Mouse (Mus musculus) spleen, postnatal 36 days (tissue): ENCODE measurements around the gene Slk.
A peak's percentile ranks its signal among the peaks of the same experiment; 100 is the strongest.
"Not testable (repeated sequence)": the region's sequence is repeated elsewhere in the genome, so short reads cannot be mapped to it uniquely, and the experiment has no call there.

Source experiments
- DNase-seq, 2 experiments: peaks; one replicate each; pipeline ENCODE4 v3.0.0; 2022; ENCODE audit warnings: low spot score in 2 of 2, mixed read lengths in 1 of 2

Gene Slk

DNA sequence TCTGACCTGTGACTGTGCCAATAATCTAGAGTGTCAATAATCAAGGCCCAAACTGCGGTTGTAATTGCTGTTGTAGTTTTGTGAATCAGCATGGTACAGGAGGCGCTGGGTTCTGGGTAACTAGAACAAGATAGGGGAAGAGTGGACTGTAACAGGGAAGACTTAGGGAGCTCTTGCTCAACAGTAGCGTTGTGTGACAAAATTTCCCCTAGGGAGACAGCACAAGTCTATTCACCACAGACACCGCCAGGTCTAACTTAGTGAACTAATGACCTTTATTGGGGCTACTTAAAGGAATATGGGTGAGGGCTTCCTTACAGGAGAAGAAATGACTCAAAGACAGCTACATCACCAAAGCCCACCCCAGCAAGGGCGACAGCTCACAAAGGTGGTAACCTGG, 9.4 kb upstream of the Slk start:
- no peak for DNase-seq

DNA sequence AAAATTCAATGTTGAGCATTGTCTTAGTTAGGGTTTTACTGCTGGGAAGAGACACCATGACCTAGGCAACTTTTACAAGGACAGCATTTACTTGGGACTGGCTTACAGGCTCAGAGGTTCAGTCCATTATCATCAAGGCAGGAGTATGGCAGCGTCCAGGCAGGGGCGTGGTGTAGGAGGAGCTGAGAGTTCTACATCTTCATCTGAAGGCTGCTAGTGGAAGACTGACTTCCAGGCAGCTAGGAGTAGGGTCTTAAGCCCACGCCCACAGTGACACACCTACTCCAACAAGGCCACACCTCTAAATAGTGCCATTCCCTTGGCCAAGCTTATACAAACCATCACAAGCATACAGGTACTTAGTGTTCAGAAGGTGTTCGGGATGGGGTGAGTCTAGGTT, 7.5 kb upstream of the Slk start:
- not testable (repeated sequence) for DNase-seq

DNA sequence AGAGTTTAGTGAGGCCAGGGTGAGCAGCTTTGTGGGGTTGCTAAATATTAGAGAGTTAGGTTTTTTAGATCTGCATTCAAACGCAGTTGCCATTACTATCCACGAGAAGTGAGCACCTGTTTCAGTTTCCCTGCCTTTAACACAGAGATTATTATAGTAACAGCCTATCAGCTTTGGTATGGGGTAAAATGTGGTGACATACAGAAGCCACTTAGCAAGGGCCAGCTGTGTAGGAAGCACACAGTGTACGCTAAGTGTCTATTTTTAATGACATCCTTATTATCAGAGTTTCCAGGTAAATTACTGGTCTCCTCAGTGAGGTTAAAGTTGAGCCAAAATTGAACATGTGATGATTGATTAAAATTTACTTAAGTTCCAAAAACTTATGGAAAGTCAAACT, 5.8 kb upstream of the Slk start:
- DNase-seq = no peak

DNA sequence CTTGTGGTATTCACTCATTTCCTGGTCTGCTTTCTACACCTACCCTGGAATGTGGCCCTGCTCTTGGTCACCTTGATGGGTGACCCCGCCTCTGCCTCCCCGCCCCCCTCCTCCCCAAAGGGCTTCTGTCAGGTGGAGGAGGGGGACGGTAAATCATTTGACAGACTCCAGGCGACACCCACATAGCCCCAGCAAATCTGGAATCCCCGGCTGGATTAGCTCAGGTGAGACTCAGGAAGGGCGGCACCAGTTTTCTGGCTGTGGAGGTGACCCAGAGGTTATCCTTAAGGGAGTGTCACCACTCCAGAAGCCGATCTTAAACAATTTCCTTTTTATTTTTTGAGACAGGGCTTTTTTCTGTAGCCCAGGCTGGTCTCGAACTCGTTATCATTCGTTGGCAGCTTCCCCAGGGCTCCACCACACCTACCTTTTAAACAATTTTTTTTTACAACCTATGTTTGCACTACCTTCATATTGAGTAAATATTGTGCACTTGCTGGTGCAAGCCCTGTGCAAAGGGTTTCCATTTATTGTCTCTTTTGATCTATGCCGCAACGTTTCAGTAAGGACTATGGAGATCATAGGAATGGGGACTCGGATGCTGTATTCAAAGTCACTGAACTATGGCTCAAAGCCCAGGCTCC, 775 bp upstream of the Slk start:
- DNase-seq = no peak

DNA sequence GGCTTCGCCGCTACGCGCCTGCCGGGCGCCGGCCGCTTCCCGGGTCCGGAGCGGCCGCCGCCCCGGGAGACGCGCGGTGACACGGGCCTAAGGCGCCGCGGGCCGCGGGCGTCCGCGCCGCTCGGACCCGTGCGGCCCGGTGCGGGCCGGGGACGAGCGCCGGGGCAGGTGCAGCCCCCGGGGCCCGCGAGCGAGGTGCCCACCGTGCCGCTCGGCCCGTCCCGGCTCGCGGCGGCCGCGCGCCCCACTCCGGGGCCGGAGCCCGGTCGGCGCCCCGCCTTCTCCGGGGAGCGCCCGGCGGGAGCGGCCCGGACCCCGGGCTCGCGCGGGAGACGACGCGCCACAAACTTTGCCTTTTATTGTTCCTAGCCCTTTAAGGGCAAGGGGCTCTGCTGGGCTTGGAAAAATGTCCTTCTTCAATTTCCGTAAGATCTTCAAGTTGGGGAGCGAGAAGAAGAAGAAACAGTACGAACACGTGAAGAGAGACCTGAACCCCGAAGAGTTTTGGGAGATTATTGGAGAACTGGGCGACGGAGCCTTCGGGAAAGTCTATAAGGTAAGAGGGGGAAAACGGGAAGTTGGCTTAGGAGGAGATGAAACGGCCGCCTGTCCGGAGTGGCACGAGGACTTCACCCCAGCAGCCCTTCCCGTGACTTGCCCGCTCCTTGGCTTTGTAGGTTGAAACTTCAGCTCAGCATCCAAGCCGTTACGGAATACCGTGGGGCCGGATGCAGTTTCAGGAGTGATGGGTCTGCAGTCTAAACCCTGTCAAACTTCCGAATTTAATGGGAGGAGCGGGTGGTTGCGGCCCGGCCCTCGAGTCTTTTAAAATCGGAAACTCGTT, 532 bp downstream of the Slk start:
- DNase-seq = peak; percentile 7 to 17

DNA sequence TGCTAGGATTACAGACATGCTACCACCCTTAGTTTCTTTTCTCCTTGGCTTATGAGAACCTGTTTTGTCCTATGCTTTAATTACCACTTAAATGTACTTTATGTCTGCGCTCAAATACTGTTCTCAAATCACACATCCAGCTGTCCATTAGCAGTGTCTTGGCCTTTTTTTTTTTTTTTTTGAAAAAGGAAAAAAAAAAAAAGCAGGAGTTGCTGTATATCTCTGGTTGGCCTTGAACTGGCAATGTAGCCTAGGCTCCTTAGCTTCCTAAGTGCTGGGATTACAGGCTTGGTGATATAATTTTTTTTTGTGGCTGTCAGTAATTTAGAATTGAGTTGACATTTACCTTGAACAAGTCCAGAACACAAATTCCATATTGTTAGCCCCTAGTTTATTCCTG, 6.3 kb downstream of the Slk start:
- no peak for DNase-seq

DNA sequence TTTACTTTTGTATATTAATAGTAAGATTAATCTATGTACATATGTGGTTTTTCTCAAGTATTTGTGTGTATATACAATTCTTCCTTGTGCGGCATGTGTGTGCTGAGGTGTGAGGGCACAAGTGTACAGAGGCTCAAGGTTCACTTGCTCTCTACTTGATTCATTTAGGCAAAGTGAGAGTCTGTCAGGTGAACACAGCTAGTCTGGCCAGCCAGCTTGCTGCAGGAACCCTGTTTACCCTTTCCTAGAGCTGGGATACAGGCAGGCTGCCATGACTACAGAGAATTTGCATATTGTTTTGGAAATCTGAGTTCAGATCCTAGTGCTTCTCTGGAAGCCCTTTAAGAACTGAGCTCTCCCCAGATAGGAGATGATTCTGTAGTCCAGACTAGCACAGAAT, 7.5 kb downstream of the Slk start:
- DNase-seq = no peak

DNA sequence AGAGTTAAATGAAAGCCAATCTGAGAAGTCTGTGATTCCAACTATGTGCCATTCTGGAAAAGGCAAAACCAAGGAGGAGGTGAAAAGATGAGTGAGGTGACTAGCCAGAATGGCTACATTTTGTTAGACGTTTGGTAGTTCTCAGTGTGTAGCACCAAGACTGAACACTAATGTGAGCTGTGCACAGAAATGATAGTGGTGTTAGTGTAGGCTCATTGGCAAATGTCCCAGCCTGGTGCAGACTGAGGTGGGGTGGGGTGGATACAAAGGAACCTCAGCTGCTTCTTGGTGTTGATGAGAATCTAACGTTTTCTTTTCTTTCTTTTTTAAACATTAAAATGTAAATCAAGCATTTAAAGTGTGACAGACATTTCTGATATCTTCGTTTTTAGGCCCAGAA, 29.0 kb downstream of the Slk start:
- peak; percentile 7 to 8 for DNase-seq

DNA sequence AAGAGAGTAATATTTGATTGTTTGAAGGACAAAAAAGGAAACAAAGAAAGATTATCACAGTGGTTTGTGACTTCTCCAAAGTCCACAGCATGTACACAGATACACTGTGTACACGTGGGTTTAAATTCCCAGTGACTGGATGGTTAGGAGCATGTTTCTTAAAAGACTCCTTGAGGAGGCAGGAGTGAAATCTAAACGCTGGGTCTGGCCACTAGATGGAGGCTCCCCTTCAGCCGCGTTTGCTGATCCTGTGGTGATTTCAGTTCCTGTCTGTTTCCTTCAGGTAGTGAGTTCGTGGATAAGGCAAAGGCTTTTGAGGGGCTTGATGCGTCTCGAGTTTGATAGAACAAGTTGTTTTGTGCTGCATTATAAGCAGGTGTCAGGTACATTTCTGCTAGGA, 34.0 kb downstream of the Slk start:
- no peak for DNase-seq

DNA sequence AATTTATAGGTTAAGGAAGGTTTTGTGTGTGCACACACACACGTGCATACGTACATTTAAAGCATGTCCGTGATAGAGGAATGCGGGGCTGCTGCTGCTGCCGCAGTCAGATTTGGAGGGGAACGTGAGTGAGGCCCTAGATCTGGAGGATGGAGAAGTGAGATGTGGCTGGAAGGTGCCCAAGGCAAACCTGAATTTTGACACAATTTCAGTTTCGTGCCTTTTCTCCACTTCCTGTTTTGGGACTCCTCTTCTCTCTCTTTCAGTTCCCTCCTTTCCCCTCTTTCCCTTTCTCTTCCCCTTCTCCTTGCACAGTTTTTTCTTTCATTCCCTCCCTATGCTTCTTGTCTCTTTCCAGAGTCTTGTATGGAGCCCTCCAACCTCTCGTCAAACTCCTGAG, 42.0 kb downstream of the Slk start:
- no peak for DNase-seq

DNA sequence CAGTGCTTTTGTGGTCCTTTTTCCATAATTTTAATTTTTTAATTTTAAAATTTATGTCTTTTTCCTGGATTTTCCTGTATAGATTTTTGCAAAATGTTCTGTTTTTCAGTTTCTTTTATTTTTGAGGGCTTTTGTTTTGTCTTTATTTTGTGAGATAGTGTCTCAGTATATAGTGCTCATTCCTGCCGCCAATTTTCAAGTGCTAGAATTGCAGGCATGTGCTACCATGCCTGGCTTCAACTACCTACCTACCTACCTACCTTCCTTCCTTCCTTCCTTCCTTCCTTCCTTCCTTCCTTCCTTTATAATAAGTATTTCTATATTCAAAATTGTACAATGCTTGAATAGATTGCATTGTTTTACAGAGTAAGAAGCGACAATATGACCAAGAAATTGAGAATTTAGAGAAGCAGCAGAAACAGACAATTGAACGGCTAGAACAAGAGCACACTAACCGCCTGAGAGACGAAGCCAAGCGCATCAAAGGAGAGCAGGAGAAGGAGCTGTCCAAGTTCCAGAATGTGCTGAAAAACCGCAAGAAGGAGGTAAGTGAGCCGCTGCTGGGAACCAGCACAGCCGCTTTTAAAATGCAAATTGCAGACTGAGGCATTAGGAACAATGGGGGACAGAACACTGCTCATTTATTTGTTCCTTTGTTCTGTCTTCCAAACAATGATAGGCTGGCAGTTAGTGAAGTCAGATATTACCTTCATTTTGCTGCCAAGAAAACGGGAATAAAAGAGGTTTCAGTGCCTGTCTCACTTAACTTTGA, 45.6 kb downstream of the Slk start:
- DNase-seq = no peak

DNA sequence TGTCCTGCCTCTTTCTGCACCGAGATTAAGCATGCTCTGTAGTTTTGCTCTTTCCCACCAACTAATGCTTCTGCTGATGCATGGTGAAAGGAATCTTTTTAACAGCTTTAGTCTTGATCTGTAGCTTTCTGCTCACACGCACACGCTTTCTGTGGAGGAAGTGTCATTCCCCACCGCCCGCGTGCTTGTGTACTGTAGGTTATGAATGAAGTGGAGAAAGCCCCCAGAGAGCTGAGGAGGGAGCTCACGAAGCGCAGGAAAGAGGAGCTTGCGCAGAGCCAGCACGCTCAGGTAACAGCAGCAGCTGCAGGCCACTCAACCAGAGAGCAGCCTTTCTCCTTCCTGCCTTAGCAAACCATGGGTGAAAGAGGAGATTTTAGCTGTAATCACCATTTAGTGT, 48.0 kb downstream of the Slk start:
- no peak for DNase-seq

DNA sequence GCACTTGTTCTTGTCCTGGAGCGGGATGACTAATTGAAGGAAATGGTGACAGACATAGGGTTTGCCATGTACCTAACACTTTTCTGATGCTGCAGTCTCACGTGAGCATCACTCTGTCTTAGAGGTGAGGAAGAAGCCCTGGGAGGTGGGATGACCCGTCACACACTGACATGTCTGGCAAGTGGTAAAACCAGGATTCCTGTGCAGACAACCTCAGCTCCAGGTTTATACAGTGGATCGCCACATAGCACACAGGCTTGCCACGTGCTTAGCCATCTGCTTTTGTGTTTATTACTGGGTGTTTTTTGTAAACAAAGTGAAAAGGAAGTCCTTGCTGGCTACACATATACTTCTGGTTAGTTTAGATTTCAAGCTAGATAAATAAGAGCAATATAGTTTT, 49.6 kb downstream of the Slk start:
- no peak for DNase-seq

DNA sequence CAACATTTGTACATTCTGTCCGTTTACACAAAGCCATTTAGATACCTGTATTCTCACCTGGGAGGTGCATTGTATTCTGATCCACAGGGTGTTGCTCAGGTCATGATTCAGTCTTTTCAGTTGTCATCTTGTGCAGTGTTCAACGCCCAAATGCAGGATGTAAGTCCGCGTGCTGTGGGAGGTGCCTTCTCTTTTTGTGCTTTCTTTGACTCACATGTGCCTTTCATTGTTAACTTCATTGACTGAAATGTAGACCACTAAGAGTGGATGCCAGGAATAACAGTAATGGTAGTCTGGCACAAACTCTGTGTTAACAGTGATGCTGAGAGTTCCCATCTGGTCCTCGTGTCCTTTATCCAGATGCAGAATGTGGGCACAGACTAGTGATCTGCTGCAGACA, 50.9 kb downstream of the Slk start:
- no peak for DNase-seq

DNA sequence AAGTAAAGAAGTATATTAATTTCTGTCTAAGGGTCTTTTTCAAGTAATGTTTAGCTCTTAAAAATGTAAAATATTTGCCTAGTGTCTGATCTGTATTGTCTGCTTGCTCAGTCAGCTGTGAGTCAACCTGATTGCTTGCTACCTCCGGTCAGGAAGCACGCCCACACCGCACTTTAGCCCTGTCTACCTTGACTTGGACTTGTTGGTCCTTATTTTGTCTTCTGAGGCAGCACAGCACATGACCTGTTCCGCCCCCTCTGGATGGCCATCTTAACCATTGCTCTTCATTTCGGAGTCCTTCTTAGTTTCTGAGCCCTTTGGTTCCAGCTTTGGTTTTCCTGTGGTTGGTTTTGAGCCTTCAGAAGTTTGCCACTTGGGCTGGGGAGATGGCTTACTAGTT, 52.3 kb downstream of the Slk start:
- DNase-seq = no peak

DNA sequence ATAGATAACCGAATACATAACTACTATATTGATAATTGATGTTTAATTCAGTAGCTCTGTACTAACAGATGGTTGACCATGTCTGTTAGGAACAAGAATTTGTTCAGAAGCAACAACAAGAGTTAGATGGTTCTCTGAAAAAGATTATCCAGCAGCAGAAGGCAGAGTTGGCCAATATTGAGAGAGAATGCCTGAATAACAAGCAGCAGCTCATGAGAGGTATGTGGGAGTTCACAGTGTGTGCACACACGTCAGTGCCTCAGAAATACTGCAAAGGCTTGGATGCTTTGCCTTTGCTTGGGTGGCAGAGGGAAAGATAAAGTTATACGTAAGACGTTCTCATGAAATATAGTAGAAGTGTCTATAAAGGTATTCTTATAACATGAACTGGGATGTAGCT, 55.9 kb downstream of the Slk start:
- no peak for DNase-seq

DNA sequence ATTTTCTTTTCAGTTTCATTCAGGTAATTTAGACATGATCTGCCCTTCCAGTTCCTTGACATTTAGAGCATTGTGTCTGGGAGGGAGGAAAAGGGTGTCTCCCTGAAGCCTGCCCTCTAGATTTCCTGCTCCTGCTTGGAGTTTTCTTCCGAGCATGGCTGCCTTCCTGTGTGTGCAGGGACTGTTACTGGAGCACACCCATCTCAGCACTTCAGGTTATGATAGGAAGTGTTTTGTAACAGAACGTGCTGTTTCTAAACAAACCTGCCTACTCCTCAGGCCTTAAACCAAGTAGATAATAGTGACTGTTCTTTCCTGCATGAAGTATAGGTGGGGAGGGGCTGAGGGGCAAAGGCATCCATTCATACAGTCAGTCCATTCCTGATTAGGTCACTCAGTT, 64.4 kb downstream of the Slk start:
- no peak for DNase-seq

DNA sequence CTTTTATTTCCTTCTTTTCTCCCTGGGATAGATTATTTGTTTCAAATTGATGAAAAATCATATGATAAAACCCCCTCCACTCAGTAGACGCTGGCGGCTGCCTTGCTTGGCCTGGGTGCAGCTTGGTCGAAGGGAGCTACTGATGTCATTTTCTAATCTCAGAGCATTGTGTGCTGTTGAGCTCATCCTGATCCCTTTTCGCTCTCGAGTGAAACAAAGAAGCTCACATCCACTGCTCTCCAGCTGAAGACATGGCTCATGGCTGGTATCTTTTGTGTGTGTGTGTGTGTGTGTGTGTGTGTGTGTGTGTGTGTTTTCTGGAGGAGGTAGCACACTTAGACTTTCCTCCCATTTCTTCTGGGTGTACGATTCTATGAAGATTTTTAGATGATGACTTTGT, 66.1 kb downstream of the Slk start:
- no peak for DNase-seq

DNA sequence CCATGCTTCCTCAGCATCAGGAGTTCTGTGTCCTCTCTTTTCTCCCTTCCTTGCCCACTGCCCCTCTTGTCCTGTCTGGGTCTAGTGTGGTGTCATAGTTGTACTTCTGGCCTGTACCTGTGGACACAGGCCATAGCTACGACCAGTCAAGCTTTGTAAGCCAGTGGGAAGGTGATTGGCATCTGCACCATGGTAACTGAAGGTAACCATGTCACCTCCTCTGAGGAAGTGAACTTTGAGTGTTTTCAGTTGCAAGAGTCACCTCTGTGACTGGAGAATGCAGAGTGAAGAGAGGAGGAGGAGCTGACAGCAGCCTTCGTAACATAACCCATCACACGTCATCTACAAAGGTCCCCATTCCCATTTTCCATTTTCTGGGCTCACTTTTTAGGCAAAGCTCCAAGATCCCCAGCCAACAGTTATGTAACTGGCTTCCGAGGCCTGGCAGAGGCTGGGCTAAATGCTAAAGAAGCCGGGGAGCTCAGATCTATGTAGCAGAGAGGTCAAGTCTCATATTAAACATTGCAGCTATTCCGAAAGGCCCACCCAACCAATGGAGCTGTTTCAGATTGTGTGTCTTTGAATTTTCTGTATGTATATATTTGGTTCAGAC, 67.1 kb downstream of the Slk start:
- DNase-seq = no peak

DNA sequence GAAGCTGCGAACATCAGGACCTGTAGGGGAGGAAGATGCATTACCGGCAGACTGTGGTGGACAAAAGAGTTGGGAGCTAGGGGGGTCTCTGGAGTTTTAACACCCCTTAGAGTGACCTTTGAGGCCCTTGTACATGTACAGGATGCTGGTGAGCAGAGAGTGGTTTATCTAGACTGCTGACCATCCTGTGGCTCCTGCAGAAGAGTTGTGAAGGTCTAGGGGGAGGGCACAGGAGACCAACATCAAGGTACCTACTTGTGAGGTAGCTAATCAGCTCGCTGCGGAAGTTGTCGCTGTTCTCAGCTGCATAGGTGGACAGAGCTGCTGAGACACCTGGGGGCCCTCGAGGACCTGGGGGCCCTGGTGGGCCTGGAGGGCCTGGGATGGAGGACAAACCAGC, 69.6 kb downstream of the Slk start:
- no peak for DNase-seq

DNA sequence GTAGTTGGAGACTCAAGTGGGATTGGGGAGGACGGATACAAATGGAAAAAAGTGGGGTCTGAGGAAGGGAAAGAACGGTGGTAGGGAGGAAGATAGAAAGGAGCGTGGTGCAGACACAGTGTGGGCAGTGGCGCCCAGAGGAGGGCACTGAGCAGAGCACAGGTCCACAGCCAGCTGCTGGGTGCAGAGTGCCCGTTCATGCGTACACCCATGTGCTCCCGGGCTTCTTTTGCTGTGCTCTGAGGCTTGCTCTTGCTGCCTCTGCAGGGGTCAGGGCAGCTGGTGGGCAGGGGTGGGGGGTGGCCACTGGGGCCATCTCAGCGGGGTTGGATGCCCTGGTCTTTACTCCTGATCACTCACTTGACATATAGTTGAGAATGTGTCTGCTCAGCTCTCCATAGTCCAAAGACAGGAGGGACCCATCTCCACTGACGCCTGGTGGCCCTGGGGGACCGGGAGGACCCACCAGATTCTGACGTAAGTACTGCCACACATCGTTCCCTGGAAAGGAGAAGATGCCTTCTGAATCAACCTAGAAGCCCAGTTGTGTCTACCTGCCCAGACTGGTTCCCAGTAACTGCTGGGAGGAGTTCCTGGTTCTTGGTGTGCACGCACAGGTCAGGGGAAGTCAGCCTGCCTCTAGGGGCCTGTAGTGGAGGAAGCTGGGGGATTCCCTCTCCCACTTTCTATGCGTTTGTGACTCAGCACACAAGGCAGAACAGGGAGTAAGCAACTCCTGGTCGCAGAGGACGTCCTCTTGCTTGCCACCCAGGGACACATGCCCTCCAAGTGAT, 71.1 kb downstream of the Slk start:
- no peak for DNase-seq

DNA sequence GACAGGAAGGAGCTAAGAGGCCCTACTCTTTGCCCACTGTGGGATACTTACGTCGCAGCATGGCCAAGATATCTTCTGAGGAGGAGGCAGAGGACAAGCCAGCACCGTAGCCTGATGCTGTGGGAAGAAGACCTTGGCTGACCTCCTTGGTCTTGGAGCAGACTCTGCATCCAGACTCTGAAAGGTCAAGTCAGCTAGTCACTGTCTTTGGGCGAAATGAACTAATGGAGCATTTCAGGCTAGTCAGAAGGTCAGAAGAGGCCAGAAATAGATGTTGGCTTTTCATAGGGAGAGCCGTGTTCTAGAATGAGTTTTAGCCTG, 71.6 kb downstream of the Slk start:
- no peak for DNase-seq
